Mouse (Mus musculus) ES-E14 (cell line): ENCODE measurements around the gene Ankrd2. TPM values are rescaled to one million over a fixed set of nuclear protein-coding genes. Genes with fewer than 3 reads are reported as not detected.

Experiments used
- DNase-seq: peaks from one replicate; pipeline ENCODE4 v3.0.0-alpha.2; 2013; ENCODE audit warnings: low read depth, low spot score
- H3K27ac ChIP-seq: 2 replicates; pipeline ENCODE4 v1.5.1; 2012; ENCODE audit warnings: low read depth, mild to moderate bottlenecking, low read length, moderate library complexity, mixed read lengths; ENCODE audit not compliant: poor library complexity, insufficient read depth, severe bottlenecking
- H3K36me3 ChIP-seq: 2 replicates; pipeline ENCODE4 v1.6.1; 2012; ENCODE audit warnings: mild to moderate bottlenecking, low read length, moderate library complexity, mixed read lengths; ENCODE audit not compliant: control insufficient read depth, poor library complexity, insufficient read depth, severe bottlenecking
- H3K4me1 ChIP-seq, 2 experiments: fragments of 150-350 bp in 1 of 2; sonication (generic) in 1 of 2; 2 replicates each; pipeline ENCODE4 v1.6.1; 2012; ENCODE audit warnings: low read length in 2 of 2, mild to moderate bottlenecking in 1 of 2, mixed read lengths in 1 of 2; ENCODE audit not compliant: control insufficient read depth in 2 of 2, insufficient read depth in 2 of 2, poor library complexity in 1 of 2
- H3K4me3 ChIP-seq, 2 experiments: fragments of 150-350 bp in 1 of 2; sonication (generic) in 1 of 2; 2 replicates each; pipeline ENCODE4 v1.5.1; 2012; ENCODE audit warnings: low read length in 2 of 2, low read depth in 1 of 2, mild to moderate bottlenecking in 1 of 2, mixed read lengths in 1 of 2; ENCODE audit not compliant: insufficient read depth in 1 of 2, poor library complexity in 1 of 2, severe bottlenecking in 1 of 2
- H3K9ac ChIP-seq: 2 replicates; pipeline ENCODE4 v1.6.1; 2012; ENCODE audit warnings: low read depth, mild to moderate bottlenecking, low read length, mixed read lengths; ENCODE audit not compliant: poor library complexity, insufficient read depth, severe bottlenecking
- H3K9me3 ChIP-seq: fragments of 150-350 bp; sonication (generic); 2 replicates; pipeline ENCODE4 v1.6.1; 2012; ENCODE audit warnings: low read depth, mild to moderate bottlenecking, low read length; ENCODE audit not compliant: control insufficient read depth, insufficient read depth
- CHD2 ChIP-seq: IDR thresholded peaks from 2 replicates; pipeline ENCODE4 v1.6.1; 2014; ENCODE audit warnings: mild to moderate bottlenecking, low read depth, low read length, inconsistent platforms
- HCFC1 ChIP-seq: IDR thresholded peaks from 2 replicates; pipeline ENCODE4 v1.6.1; 2012; ENCODE audit warnings: low read length, inconsistent platforms, borderline replicate concordance; ENCODE audit not compliant: insufficient read depth
- MAFK ChIP-seq: IDR thresholded peaks from 2 replicates; pipeline ENCODE4 v1.6.1; 2014; ENCODE audit warnings: mild to moderate bottlenecking, low read depth, low read length, inconsistent platforms; ENCODE audit not compliant: insufficient read depth
- ZC3H11A ChIP-seq: IDR thresholded peaks from 2 replicates; pipeline ENCODE4 v1.6.1; 2012; ENCODE audit warnings: low read depth, mild to moderate bottlenecking, inconsistent platforms, low read length, borderline replicate concordance
- ZNF384 ChIP-seq: IDR thresholded peaks from 2 replicates; pipeline ENCODE4 v1.6.1; 2012; ENCODE audit warnings: low read depth, low read length, inconsistent platforms
- in situ Hi-C, 2 experiments: fragments of 600-800 bp; cut with MboI; formaldehyde crosslinking; loops; one replicate each; pipeline ENCODE4 v1.15.1; 2025; ENCODE audit warnings: low sequenced_read_pairs in 2 of 2, inconsistent platforms in 1 of 2; ENCODE audit not compliant: unreplicated experiment in 2 of 2
- total RNA-seq: library from RNA; depleted of rRNA; stranded (reverse); fragments of 300-350 nt; gene quantifications from 2 replicates; pipeline ENCODE4 v1.2.3, GENCODE M21; 2012

The Ankrd2 gene
- total RNA-seq, 1 experiment, result 0.45 TPM

- H3K36me3 ChIP-seq, result no peaks in the 10 kb centered on the region
- no peaks in the 10 kb centered on the region for H3K9me3 ChIP-seq
- H3K4me3 ChIP-seq, result no peak overlapping the region
- no peak overlapping the region for H3K27ac ChIP-seq
- H3K4me1 ChIP-seq, result peaks cover 8 to 19% of the 10 kb centered on the region in 2 experiments
- no peak for TF ChIP-seq CHD2
- H3K9ac ChIP-seq, result no peak overlapping the region
- in situ Hi-C loops, result no loop called here
- no peak for DNase-seq
Observed at GRCm38 (mm10) chr19:42004258-42004657, 31.5 kb upstream of the Ankrd2 start.

- Histone ChIP-seq H3K9ac (no peak overlapping the region), H3K9me3 (no peaks in the 10 kb centered on the region), H3K36me3 (no peaks in the 10 kb centered on the region), H3K27ac (no peak overlapping the region), H3K4me3 (no peak overlapping the region), H3K4me1 (peaks cover 6 to 21% of the 10 kb centered on the region in 2 experiments)
- in situ Hi-C loops, result no loop called here
- no peak for DNase-seq
- no peak for TF ChIP-seq CHD2
- no peak for TF ChIP-seq ZNF384
- no peak for TF ChIP-seq ZC3H11A
- TF ChIP-seq HCFC1, result no peak
- TF ChIP-seq MAFK, result no peak
Observed at GRCm38 (mm10) chr19:42005616-42006015, 30.2 kb upstream of the Ankrd2 start.

- DNase-seq, result no peak
- Histone ChIP-seq H3K9ac (no peak overlapping the region), H3K4me1 (peaks cover 3 to 21% of the 10 kb centered on the region in 2 experiments; a peak in 3 of 4 replicates), H3K4me3 (no peak overlapping the region), H3K27ac (no peak overlapping the region), H3K9me3 (no peaks in the 10 kb centered on the region), H3K36me3 (no peaks in the 10 kb centered on the region)
- no peak for TF ChIP-seq ZC3H11A
- no peak for TF ChIP-seq ZNF384
- TF ChIP-seq CHD2, result no peak
- no peak for TF ChIP-seq HCFC1
- TF ChIP-seq MAFK, result no peak
- in situ Hi-C loops, result no loop called here
Observed at GRCm38 (mm10) chr19:42006568-42006967, 29.2 kb upstream of the Ankrd2 start.

GRCm38 (mm10) chr19:42008586-42008985 lies 27.2 kb upstream of the Ankrd2 start:
- H3K27ac ChIP-seq, result peak overlapping the region; percentile 17; the same call in 1 of the 2 replicates
- no peak for TF ChIP-seq MAFK
- no peak for TF ChIP-seq ZC3H11A
- no peak for TF ChIP-seq HCFC1
- TF ChIP-seq ZNF384, result no peak
- TF ChIP-seq CHD2, result no peak
- no peaks in the 10 kb centered on the region for H3K9me3 ChIP-seq
- no peak for DNase-seq
- no peak overlapping the region; the same call in 1 of the 2 replicates for H3K9ac ChIP-seq
- H3K36me3 ChIP-seq, result peaks cover 3% of the 10 kb centered on the region; the same call in 1 of the 2 replicates
- in situ Hi-C loops, result no loop called here
- H3K4me3 ChIP-seq, result no peak overlapping the region
- peaks cover 3 to 21% of the 10 kb centered on the region in 2 experiments; a peak in 3 of 4 replicates for H3K4me1 ChIP-seq

GRCm38 (mm10) chr19:42009067-42009466 lies 26.7 kb upstream of the Ankrd2 start:
- H3K9me3 ChIP-seq, result no peaks in the 10 kb centered on the region
- no peak for TF ChIP-seq HCFC1
- TF ChIP-seq CHD2, result no peak
- TF ChIP-seq ZNF384, result no peak
- H3K9ac ChIP-seq, result no peak overlapping the region; the same call in 1 of the 2 replicates
- peaks cover 3% of the 10 kb centered on the region; the same call in 1 of the 2 replicates for H3K36me3 ChIP-seq
- in situ Hi-C loops, result no loop called here
- H3K27ac ChIP-seq, result peak overlapping the region; percentile 17; the same call in 1 of the 2 replicates
- H3K4me1 ChIP-seq, result peaks cover 3 to 21% of the 10 kb centered on the region in 2 experiments; a peak in 3 of 4 replicates
- no peak overlapping the region for H3K4me3 ChIP-seq
- no peak for DNase-seq
